Mouse (Mus musculus) lung, postnatal 0 days (tissue): ENCODE measurements around the gene Speer4f1.

Experiments
- CTCF ChIP-seq: IDR thresholded peaks from 2 replicates; pipeline ENCODE4 v1.5.1; 2016; ENCODE audit warnings: antibody characterized with exemption, mild to moderate bottlenecking
- EP300 ChIP-seq: IDR thresholded peaks from 2 replicates; pipeline ENCODE4 v1.6.1; 2016; ENCODE audit warnings: antibody characterized with exemption, mild to moderate bottlenecking, control low read depth

GRCm38 (mm10) chr5:17476476-17476875 lies 578 bp downstream of the Speer4f1 start:
- no peak for TF ChIP-seq CTCF
- TF ChIP-seq EP300 = no peak
